Mouse (Mus musculus): ENCODE measurements around the gene Robo1. TPM values are rescaled to one million over a fixed set of nuclear protein-coding genes. Genes with fewer than 3 reads are reported as not detected.
"Not testable (repeated sequence)": the region's sequence is repeated elsewhere in the genome, so short reads cannot be mapped to it uniquely, and the experiment has no call there.

Robo1 gene
- polyA plus RNA-seq, 1 experiment from 2014 or later = 20.6 TPM

DNA sequence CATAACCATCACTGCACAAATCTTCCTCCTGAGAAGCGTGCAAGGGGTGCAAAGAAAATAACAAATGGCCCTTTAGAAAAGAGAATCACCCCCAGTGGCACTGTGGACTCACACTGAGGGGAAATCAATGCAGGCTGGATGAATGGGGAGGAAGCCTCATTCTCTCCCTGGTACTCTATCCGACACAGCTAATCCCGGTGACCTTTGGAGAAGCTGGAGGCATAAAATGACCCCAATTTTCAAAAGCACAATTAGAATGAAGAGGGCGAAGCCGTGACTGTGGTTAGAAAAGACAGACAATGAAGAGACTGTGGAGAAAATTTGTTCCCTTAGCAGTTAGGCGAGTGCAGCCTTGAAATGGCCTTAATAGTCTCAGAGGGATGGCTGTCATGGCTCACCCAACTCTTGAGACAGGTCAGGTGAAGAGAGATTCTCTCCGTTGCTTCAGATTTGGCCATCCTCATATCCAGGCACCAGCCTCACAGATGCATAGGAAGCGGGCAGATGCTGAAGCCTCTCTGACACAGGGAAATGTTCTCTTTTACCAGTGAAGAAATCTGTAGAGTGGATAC lies 243.7 kb downstream of the Robo1 start:
- H3K27ac ChIP-seq (ENCODE audit: low read depth, low read length) = no peak overlapping the region
- H3K27me3 ChIP-seq (ENCODE audit: control insufficient read depth, insufficient read depth, low read length) = no peaks in the 10 kb centered on the region
- H3K4me1 ChIP-seq (ENCODE audit: control insufficient read depth, insufficient read depth, low read length) = no peaks in the 10 kb centered on the region
- H3K4me3 ChIP-seq (ENCODE audit: low read depth, low read length) = no peak overlapping the region
- no peak for ATAC-seq (replicated peaks; ENCODE audit: insufficient number of reproducible peaks, low FRiP score, low TSS enrichment)
- WGBS (ENCODE audit: insufficient replicate concordance) = 73% methylated on average over 8 of the region's 8 CpGs
- H3K4me2 ChIP-seq = no peak overlapping the region
- H3K9ac ChIP-seq (ENCODE audit: low read depth, low read length) = no peak overlapping the region
- H3K36me3 ChIP-seq (ENCODE audit: control insufficient read depth, insufficient read depth, low read length) = no peaks in the 10 kb centered on the region
- H3K9me3 ChIP-seq (replicated peaks; ENCODE audit: control insufficient read depth, low read length) = no peaks in the 10 kb centered on the region

DNA sequence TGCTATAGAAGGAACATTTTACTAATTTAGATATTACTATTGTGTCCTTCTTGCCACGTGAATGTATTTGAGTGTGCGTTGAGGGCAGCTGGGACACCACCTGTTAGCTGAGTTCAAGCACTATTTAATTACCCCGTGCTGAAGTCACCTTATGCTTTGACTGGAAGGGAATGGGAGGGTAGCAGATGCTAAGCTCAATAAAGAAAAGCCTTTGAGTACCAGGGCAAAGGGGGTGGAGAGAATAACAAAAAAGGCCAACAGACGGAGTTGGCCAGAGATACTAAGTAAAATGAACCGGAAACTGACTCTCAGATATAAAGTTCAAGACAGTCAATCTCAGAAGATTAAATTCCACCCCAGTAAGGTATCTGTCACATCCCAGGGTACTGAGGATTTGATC lies 245.6 kb downstream of the Robo1 start:
- H3K9me3 ChIP-seq (replicated peaks; ENCODE audit: control insufficient read depth, low read length) = no peaks in the 10 kb centered on the region
- no peaks in the 10 kb centered on the region for H3K27me3 ChIP-seq (ENCODE audit: control insufficient read depth, insufficient read depth, low read length)
- H3K27ac ChIP-seq (ENCODE audit: low read depth, low read length) = no peak overlapping the region
- no peaks in the 10 kb centered on the region for H3K4me1 ChIP-seq (ENCODE audit: control insufficient read depth, insufficient read depth, low read length)
- H3K9ac ChIP-seq (ENCODE audit: low read depth, low read length) = no peak overlapping the region
- no peak overlapping the region for H3K4me2 ChIP-seq
- H3K36me3 ChIP-seq (ENCODE audit: control insufficient read depth, insufficient read depth, low read length) = no peaks in the 10 kb centered on the region
- WGBS (ENCODE audit: insufficient replicate concordance) = 59% methylated on average over 5 of the region's 5 CpGs
- no peak for ATAC-seq (replicated peaks; ENCODE audit: insufficient number of reproducible peaks, low FRiP score, low TSS enrichment)
- no peak overlapping the region for H3K4me3 ChIP-seq (ENCODE audit: low read depth, low read length)

DNA sequence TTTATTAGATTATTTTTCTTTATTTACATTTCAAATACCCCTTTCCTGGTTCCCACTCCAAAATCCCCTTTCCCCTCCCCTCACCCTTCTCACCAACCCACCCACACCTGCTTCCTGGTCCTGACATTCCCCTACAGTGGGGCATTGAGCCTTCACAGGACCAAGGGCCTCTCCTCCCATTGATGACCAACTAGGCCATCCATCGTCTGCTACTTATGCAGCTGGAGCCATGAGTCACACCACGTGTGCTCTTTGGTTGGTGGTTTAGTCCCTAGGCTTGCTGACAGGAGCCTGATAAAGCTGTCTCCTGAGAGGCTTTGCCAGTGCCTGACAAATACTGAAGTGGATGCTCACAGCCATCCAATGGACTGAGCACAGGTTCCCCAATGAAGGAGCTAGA lies 254.0 kb downstream of the Robo1 start:
- H3K36me3 ChIP-seq (ENCODE audit: control insufficient read depth, insufficient read depth, low read length); H3K9me3 ChIP-seq (replicated peaks; ENCODE audit: control insufficient read depth, low read length); H3K9ac ChIP-seq (ENCODE audit: low read depth, low read length); H3K27ac ChIP-seq (ENCODE audit: low read depth, low read length); ATAC-seq (replicated peaks; ENCODE audit: insufficient number of reproducible peaks, low FRiP score, low TSS enrichment); H3K27me3 ChIP-seq (ENCODE audit: control insufficient read depth, insufficient read depth, low read length); H3K4me2 ChIP-seq; H3K4me3 ChIP-seq (ENCODE audit: low read depth, low read length); H3K4me1 ChIP-seq (ENCODE audit: control insufficient read depth, insufficient read depth, low read length): not testable (repeated sequence)
- WGBS (ENCODE audit: insufficient replicate concordance) = 14% methylated on average over 2 of the region's 2 CpGs

DNA sequence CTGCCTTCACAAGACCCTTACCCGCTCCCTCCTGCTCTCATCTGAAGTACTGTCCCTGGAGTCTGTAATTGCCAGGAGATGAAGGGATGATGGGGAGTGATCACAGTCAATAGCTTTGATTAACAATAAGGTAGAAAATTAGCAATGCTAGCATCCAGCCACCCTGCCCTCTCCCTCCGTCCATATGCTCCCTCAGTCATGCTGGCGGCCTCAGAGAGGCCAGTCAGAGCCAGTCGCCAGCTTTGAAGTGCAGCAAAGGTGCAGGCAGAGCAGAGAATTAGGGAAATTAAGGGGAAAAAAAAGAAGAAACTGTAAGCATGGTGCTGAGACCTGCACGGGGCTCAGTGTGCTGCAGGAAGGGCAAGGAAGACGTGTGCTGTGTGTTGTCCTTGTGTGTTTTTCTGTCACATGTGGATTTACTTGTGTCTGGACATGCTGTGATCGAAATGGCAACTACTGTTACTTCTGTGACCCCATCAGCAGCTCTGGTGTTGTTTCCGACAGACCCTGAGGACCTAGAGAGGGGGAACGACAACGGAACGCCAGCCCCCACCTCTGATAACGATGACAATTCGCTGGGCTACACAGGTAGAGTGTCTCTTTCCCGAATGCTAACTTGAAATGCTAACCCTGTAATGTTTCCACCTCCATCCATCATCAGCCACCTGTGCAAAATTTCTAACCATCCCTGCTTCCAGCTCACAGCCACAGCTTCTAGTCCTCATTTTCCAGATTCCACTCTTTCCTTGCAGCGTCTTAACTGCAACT lies 255.3 kb downstream of the Robo1 start:
- 22% methylated on average over 15 of the region's 15 CpGs for WGBS (ENCODE audit: insufficient replicate concordance)

DNA sequence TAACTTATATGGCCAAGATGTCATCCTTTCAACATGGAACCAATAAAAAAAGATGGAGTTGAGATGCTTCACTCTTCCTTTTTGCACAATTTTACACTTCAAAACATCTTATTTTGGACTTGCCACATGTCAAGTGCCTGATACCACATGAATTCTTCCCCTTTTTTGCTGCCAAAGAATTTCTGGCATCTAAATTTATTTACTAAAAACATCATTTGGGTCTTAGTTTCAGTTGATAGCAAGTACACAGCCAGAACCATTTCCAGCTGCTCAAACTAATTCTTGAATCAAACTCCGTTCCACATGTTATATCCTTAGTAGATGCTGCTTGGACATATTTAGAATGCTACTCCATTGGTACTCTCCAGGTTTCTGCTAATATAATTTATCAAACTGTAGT lies 267.1 kb downstream of the Robo1 start:
- Histone ChIP-seq H3K27ac (ENCODE audit: low read depth, low read length) (no peak overlapping the region), H3K9me3 (replicated peaks; ENCODE audit: control insufficient read depth, low read length) (no peaks in the 10 kb centered on the region), H3K4me2 (no peak overlapping the region), H3K27me3 (ENCODE audit: control insufficient read depth, insufficient read depth, low read length) (no peaks in the 10 kb centered on the region), H3K36me3 (ENCODE audit: control insufficient read depth, insufficient read depth, low read length) (no peaks in the 10 kb centered on the region), H3K4me1 (ENCODE audit: control insufficient read depth, insufficient read depth, low read length) (no peaks in the 10 kb centered on the region), H3K4me3 (ENCODE audit: low read depth, low read length) (no peak overlapping the region), H3K9ac (ENCODE audit: low read depth, low read length) (no peak overlapping the region)
- ATAC-seq (replicated peaks; ENCODE audit: insufficient number of reproducible peaks, low FRiP score, low TSS enrichment) = no peak
- 94% methylated on average over 1 of the region's 1 CpGs for WGBS (ENCODE audit: insufficient replicate concordance)

More for the DNA sequence above, 255.3 kb downstream of the Robo1 start:
- H3K27ac ChIP-seq (ENCODE audit: low read depth, low read length) = no peak overlapping the region
- peak overlapping the region; percentile 31 for H3K4me2 ChIP-seq
- H3K4me3 ChIP-seq (ENCODE audit: low read depth, low read length) = no peak overlapping the region
- H3K36me3 ChIP-seq (ENCODE audit: control insufficient read depth, insufficient read depth, low read length) = no peaks in the 10 kb centered on the region
- ATAC-seq (replicated peaks; ENCODE audit: insufficient number of reproducible peaks, low FRiP score, low TSS enrichment) = no peak
- H3K9me3 ChIP-seq (replicated peaks; ENCODE audit: control insufficient read depth, low read length) = no peaks in the 10 kb centered on the region
- no peaks in the 10 kb centered on the region for H3K4me1 ChIP-seq (ENCODE audit: control insufficient read depth, insufficient read depth, low read length)
- no peaks in the 10 kb centered on the region for H3K27me3 ChIP-seq (ENCODE audit: control insufficient read depth, insufficient read depth, low read length)
- no peak overlapping the region for H3K9ac ChIP-seq (ENCODE audit: low read depth, low read length)

DNA sequence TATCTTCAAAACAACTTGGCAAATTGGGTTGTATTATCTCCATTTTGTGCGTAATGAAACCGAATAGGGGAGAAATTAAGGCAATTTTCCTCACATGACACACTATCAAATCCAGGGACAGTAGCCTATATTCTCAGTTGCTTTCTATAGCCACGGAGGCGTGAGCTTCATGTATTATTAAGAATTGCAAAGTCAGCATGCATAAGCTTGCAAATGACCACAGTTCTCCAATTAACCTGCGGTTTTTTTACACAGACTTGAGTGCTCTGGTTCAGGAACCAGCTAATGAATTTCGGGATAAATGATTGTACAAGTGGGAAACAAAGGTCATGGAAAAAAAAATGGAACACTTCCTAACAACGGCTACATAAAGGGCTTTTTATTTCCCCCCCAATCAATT lies 268.9 kb downstream of the Robo1 start:
- no peak overlapping the region for H3K4me2 ChIP-seq
- WGBS (ENCODE audit: insufficient replicate concordance) = 72% methylated on average over 7 of the region's 7 CpGs
- no peak for ATAC-seq (replicated peaks; ENCODE audit: insufficient number of reproducible peaks, low FRiP score, low TSS enrichment)
- H3K9ac ChIP-seq (ENCODE audit: low read depth, low read length) = no peak overlapping the region
- H3K4me1 ChIP-seq (ENCODE audit: control insufficient read depth, insufficient read depth, low read length) = no peaks in the 10 kb centered on the region
- H3K27ac ChIP-seq (ENCODE audit: low read depth, low read length) = no peak overlapping the region
- H3K9me3 ChIP-seq (replicated peaks; ENCODE audit: control insufficient read depth, low read length) = no peaks in the 10 kb centered on the region
- H3K36me3 ChIP-seq (ENCODE audit: control insufficient read depth, insufficient read depth, low read length) = no peaks in the 10 kb centered on the region
- H3K4me3 ChIP-seq (ENCODE audit: low read depth, low read length) = no peak overlapping the region
- no peaks in the 10 kb centered on the region for H3K27me3 ChIP-seq (ENCODE audit: control insufficient read depth, insufficient read depth, low read length)

DNA sequence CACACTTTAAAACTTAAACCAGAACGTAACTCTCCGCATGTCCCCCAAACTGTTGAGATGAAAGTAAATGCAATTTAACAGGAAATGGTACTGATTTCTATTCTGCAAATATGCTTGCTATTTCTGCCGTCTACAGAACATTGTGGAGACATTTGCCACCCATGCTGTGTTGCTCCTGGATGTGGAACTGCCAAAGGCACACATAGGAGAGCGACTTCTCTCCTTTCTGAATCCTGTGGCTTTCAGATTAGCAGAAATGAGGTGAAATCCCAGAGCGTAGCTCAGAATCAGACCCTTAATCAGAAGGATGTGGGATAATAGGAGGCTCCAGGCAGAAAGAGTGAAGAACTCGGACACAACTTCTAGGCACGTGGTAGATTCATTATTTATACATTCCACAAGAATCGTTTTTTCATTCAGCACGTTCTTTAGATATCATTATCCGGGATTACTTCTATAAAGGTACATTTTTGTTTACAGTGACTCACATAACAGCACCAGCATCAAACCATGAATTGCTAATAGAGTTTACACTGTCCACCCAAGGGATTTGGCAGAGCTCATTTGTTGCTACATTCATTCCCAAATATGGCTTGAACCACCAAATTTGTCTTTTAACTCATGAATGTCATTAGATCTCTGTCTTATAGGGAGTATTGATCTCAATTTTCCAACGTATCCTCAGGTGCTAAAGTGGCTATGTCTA lies 276.5 kb downstream of the Robo1 start:
- H3K9ac ChIP-seq (ENCODE audit: low read depth, low read length) = no peak overlapping the region
- no peaks in the 10 kb centered on the region for H3K36me3 ChIP-seq (ENCODE audit: control insufficient read depth, insufficient read depth, low read length)
- H3K4me2 ChIP-seq = no peak overlapping the region
- H3K27me3 ChIP-seq (ENCODE audit: control insufficient read depth, insufficient read depth, low read length) = no peaks in the 10 kb centered on the region
- WGBS (ENCODE audit: insufficient replicate concordance) = 76% methylated on average over 11 of the region's 11 CpGs
- no peak overlapping the region for H3K27ac ChIP-seq (ENCODE audit: low read depth, low read length)
- H3K4me1 ChIP-seq (ENCODE audit: control insufficient read depth, insufficient read depth, low read length) = no peaks in the 10 kb centered on the region
- no peaks in the 10 kb centered on the region for H3K9me3 ChIP-seq (replicated peaks; ENCODE audit: control insufficient read depth, low read length)
- no peak overlapping the region for H3K4me3 ChIP-seq (ENCODE audit: low read depth, low read length)
- no peak for ATAC-seq (replicated peaks; ENCODE audit: insufficient number of reproducible peaks, low FRiP score, low TSS enrichment)

DNA sequence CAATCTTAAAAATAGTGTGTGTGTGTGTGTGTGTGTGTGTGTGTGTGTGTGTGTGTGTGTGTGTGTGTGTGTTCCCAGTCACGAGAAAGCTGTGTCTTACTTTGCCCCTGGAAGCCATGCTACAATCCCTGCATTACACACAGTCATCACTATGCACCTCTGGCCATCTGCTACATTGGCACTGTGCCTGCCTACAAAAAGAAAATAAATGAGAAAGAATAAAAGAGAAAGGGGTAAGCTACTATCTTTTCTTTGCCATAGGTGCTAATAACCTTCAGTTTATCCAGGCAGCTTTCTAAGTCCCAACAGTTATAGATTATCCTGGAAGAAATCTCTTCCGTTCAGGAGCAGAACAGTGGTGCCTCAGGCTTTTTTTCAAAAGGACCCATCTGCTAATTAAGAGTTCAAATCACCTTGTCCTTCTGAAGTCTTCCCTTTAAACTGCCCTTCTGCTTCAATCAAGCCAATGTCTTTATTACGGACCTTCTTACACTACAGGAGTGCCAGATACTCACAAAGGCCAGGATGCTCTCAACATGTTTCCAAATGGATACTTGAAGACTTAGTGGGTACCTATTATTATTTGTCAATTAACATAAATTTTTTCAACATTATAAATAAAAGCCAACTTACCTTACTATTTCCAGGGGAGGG lies 277.2 kb downstream of the Robo1 start:
- WGBS (ENCODE audit: insufficient replicate concordance) = 65% methylated on average over 3 of the region's 3 CpGs
- no peak for ATAC-seq (replicated peaks; ENCODE audit: insufficient number of reproducible peaks, low FRiP score, low TSS enrichment)
- no peaks in the 10 kb centered on the region for H3K27me3 ChIP-seq (ENCODE audit: control insufficient read depth, insufficient read depth, low read length)

More for the DNA sequence above, 277.2 kb downstream of the Robo1 start:
- no peaks in the 10 kb centered on the region for H3K36me3 ChIP-seq (ENCODE audit: control insufficient read depth, insufficient read depth, low read length)
- H3K9me3 ChIP-seq (replicated peaks; ENCODE audit: control insufficient read depth, low read length) = no peaks in the 10 kb centered on the region
- H3K4me2 ChIP-seq = no peak overlapping the region
- H3K9ac ChIP-seq (ENCODE audit: low read depth, low read length) = no peak overlapping the region
- no peaks in the 10 kb centered on the region for H3K4me1 ChIP-seq (ENCODE audit: control insufficient read depth, insufficient read depth, low read length)
- no peak overlapping the region for H3K27ac ChIP-seq (ENCODE audit: low read depth, low read length)
- no peak overlapping the region for H3K4me3 ChIP-seq (ENCODE audit: low read depth, low read length)

All from heart, embryonic 11.5 days (tissue).